Mouse (Mus musculus) hindbrain, embryonic 16.5 days (tissue): ENCODE measurements around the gene Eno3. TPM values are rescaled to one million over a fixed set of nuclear protein-coding genes. Genes with fewer than 3 reads are reported as not detected.

Source experiments
- ATAC-seq: fragments of 200-750 bp; cut with Nextera tagmentation; 2 replicates; pipeline ENCODE4 v1.8.0; 2017; ENCODE audit warnings: moderate TSS enrichment, moderate library complexity
- H3K27ac ChIP-seq: fragments of 300-500 bp; sonication (generic); 2 replicates; pipeline ENCODE4 v1.5.1; 2014; ENCODE audit warnings: low read depth, mild to moderate bottlenecking, control low read depth, low read length, moderate library complexity
- H3K27me3 ChIP-seq: fragments of 300-500 bp; sonication (generic); replicated peaks from 2 replicates; pipeline ENCODE4 v1.6.1; 2014; ENCODE audit warnings: low read length; ENCODE audit not compliant: control insufficient read depth, insufficient read depth
- H3K36me3 ChIP-seq: fragments of 300-500 bp; sonication (generic); 2 replicates; pipeline ENCODE4 v1.6.1; 2014; ENCODE audit warnings: mild to moderate bottlenecking, low read length, moderate library complexity, mixed read lengths; ENCODE audit not compliant: control insufficient read depth, insufficient read depth
- H3K4me1 ChIP-seq: fragments of 300-500 bp; sonication (generic); 2 replicates; pipeline ENCODE4 v1.6.1; 2014; ENCODE audit warnings: low read depth, low read length; ENCODE audit not compliant: control insufficient read depth, insufficient read depth
- H3K4me2 ChIP-seq: fragments of 300-500 bp; sonication (generic); 2 replicates; pipeline ENCODE4 v1.6.1; 2014; ENCODE audit warnings: mild to moderate bottlenecking, low read length, control low read depth, moderate library complexity
- H3K4me3 ChIP-seq: fragments of 300-500 bp; sonication (generic); 2 replicates; pipeline ENCODE4 v1.5.1; 2014; ENCODE audit warnings: mild to moderate bottlenecking, low read length, control low read depth, moderate library complexity
- H3K9ac ChIP-seq: fragments of 300-500 bp; sonication (generic); 2 replicates; pipeline ENCODE4 v1.6.1; 2014; ENCODE audit warnings: low read depth, mild to moderate bottlenecking, control low read depth, low read length, moderate library complexity
- H3K9me3 ChIP-seq: fragments of 300-500 bp; sonication (generic); 2 replicates; pipeline ENCODE4 v1.6.1; 2014; ENCODE audit warnings: mild to moderate bottlenecking, low read length, moderate library complexity; ENCODE audit not compliant: control insufficient read depth
- WGBS: fragments of 180-500 bp; shearing (Covaris S2); extraction: QIAGEN DNeasy Blood & Tissue Kit; methylation state at CpG from one replicate; pipeline ENCODE4 v1.1.7; 2014; 5-methylcytosine and 5-hydroxymethylcytosine counted together
- polyA plus RNA-seq: library from polyadenylated mRNA; unstranded; fragments of >200 nt; fragmentation: Nextera tagmentation; extraction: Ambion mirVana; gene quantifications from 2 replicates; pipeline ENCODE4 v1.2.1, GENCODE M21; 2015

The Eno3 gene
- 6.0 and 16.3 TPM in 2 replicates for polyA plus RNA-seq

DNA sequence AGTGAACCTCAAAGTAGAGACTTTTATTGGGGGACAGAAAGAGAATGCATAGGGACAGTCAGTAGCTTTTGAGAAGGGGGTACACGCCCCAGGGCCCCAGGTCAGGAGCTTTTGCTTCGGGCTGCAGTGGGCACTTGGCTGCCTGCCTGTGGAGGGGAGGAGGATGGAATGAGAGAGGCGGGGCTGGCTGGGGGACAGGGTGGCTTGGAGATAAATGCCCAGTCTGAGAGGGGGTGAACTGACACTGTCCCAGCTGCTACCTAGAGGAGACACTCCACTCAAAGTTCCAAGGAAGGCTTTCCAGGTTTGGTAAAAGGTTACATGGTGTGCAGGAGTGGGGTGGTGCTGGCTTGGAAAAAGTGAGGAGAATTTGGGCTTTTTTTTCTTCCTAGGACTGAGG lies at the start of gene Eno3:
TSS of gene Eno3 (plus strand) at position 239 of the 400 bp plus-strand sequence.
- no peaks in the 10 kb centered on the region for H3K27me3 ChIP-seq
- H3K9me3 ChIP-seq: no peaks in the 10 kb centered on the region
- no peak for ATAC-seq
- peak within 1 kb of the TSS; percentile 98 for H3K27ac ChIP-seq
- peak within 1 kb of the TSS; percentile 64 for H3K4me2 ChIP-seq
- H3K9ac ChIP-seq: peak within 1 kb of the TSS; percentile 69
- peak within 1 kb of the TSS; percentile 100 for H3K4me3 ChIP-seq
- WGBS: 10% methylated on average over 3 of the region's 3 CpGs
- peaks cover 25% of the 10 kb centered on the region for H3K4me1 ChIP-seq
- peaks cover 3% of the 10 kb centered on the region; the same call in 1 of the 2 replicates for H3K36me3 ChIP-seq

DNA sequence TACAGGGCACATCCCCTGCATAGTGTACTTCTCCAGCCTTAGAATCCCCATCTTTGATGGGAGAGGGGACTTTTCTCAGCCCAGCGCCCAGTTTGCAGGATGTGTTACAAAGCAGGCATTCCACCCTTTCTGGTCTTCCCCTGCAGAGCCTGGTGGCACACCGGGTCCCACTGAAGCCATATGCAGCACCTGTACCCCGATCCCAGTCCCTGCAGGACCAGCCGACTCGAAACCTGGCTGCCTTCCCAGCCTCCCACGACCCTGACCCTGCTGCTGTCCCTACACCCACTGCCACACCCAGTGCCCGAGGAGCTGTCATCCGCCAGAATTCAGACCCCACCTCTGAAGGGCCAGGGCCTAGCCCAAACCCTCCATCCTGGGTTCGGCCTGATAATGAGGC lies 49.4 kb upstream of the Eno3 start:
- no peaks in the 10 kb centered on the region for H3K27me3 ChIP-seq
- H3K4me3 ChIP-seq: no peak overlapping the region
- H3K36me3 ChIP-seq: peaks cover 53% of the 10 kb centered on the region
- H3K4me1 ChIP-seq: no peaks in the 10 kb centered on the region
- no peak overlapping the region for H3K4me2 ChIP-seq
- ATAC-seq: no peak
- H3K27ac ChIP-seq: no peak overlapping the region
- no peak overlapping the region for H3K9ac ChIP-seq
- H3K9me3 ChIP-seq: no peaks in the 10 kb centered on the region
- 91% methylated on average over 9 of the region's 9 CpGs for WGBS

DNA sequence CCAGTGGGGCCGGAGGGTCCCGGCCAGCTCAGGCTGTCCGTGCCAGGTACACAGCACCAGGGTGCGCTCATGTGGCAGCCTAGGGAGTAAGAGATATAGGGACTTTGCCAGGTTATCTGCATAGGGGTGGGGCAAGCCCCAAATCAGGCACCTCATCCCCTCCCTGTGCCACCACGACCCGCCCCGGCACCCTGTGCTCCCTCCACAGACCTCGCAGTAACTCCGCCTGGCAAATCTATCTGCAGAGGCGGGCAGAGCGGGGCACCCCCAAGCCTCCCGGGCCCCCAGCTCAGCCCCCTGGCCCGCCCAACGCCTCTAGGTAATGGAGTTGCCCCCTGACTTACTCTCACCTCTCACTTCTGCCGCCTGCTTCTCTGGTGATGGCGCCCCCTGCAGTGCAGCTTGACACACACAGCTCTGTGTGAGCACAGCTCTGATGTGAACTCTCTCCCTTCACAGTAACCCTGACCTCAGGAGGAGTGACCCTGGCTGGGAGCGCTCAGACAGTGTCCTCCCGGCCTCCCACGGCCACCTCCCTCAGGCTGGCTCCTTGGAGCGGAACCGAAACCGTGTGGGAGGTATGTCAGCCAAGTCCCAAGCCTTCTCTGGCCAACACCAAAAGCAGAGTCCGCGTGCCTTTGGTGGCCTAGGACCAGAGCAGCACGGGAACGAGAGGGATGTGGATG lies 48.5 kb upstream of the Eno3 start:
- WGBS: 88% methylated on average over 26 of the region's 26 CpGs
- no peak overlapping the region for H3K9ac ChIP-seq
- no peak overlapping the region for H3K27ac ChIP-seq
- peaks cover 59% of the 10 kb centered on the region for H3K36me3 ChIP-seq
- no peak overlapping the region for H3K4me3 ChIP-seq
- H3K4me2 ChIP-seq: no peak overlapping the region
- no peak for ATAC-seq
- H3K4me1 ChIP-seq: no peaks in the 10 kb centered on the region
- no peaks in the 10 kb centered on the region for H3K27me3 ChIP-seq
- H3K9me3 ChIP-seq: no peaks in the 10 kb centered on the region

DNA sequence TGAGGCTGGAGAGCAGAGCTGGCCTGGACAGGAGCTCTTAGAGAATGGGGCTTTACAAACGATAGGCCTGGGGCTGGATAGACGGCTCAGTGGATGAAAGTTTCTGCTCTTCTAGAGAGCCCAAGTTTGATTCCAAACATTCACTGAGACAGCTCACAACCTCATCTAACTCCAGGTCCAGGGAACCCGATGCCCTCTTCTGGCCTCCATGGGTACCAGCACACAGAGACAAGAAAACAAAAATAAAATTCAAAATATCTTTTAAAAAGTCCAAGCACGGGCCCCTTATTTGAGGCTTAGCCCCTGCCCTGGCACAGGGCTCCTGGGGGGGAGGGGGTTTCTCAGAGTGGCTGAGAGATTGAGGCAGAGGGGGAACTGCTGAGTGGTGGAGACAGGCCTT lies 46.2 kb upstream of the Eno3 start:
- no peak for ATAC-seq
- H3K27me3 ChIP-seq: no peaks in the 10 kb centered on the region
- no peak overlapping the region for H3K4me2 ChIP-seq
- no peak overlapping the region for H3K27ac ChIP-seq
- H3K4me1 ChIP-seq: peaks cover 9% of the 10 kb centered on the region
- H3K36me3 ChIP-seq: peaks cover 54% of the 10 kb centered on the region
- WGBS: 94% methylated on average over 4 of the region's 4 CpGs
- no peak overlapping the region for H3K9ac ChIP-seq
- no peaks in the 10 kb centered on the region for H3K9me3 ChIP-seq
- no peak overlapping the region for H3K4me3 ChIP-seq

DNA sequence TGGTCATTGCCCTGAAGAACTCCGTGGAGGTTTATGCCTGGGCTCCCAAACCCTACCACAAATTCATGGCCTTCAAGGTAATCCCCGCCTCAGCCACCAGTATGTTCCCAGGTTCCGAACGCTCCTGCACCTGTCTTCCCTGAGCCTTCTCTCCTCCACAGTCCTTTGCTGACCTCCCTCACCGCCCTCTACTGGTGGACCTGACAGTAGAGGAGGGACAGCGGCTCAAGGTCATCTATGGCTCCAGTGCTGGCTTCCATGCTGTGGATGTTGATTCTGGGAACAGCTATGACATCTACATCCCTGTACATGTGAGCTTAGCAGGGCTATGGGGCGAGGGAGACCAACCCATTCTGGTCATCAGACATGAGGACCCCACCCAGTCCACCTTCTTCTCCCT lies 44.5 kb upstream of the Eno3 start:
- Histone ChIP-seq H3K4me2 (no peak overlapping the region), H3K27me3 (no peaks in the 10 kb centered on the region), H3K4me3 (no peak overlapping the region), H3K9me3 (no peaks in the 10 kb centered on the region), H3K4me1 (peaks cover 9% of the 10 kb centered on the region), H3K27ac (no peak overlapping the region), H3K36me3 (peaks cover 39% of the 10 kb centered on the region), H3K9ac (no peak overlapping the region)
- no peak for ATAC-seq
- 76% methylated on average over 7 of the region's 7 CpGs for WGBS

DNA sequence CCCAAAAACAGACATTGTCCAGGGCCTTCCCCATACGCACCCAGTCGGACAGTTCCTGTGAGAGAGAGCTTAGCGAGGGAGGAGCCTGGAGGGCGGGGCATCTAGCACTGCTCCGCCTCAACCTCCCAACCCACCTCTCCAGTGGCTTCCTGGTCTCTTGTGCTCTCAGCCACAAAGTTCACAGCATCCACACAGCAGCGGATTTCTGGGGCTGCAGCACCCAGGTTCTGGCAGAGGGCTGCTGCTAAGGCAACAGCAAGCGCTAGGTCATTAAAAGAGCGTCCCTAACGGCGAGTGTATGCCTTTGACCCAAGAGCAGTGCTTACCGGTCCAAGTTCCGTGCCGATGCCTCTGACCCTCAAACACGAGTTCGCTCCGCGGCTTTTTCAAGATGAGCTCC lies 41.9 kb upstream of the Eno3 start:
- Histone ChIP-seq H3K36me3 (peaks cover 18% of the 10 kb centered on the region), H3K27me3 (no peaks in the 10 kb centered on the region), H3K4me1 (peaks cover 9% of the 10 kb centered on the region), H3K9me3 (no peaks in the 10 kb centered on the region), H3K4me3 (peak overlapping the region; percentile 9), H3K27ac (no peak overlapping the region), H3K9ac (peak overlapping the region; percentile 49), H3K4me2 (peak overlapping the region; percentile 55)
- WGBS: 3% methylated on average over 17 of the region's 17 CpGs
- ATAC-seq: peak; percentile 43; the same call in 1 of the 2 replicates

DNA sequence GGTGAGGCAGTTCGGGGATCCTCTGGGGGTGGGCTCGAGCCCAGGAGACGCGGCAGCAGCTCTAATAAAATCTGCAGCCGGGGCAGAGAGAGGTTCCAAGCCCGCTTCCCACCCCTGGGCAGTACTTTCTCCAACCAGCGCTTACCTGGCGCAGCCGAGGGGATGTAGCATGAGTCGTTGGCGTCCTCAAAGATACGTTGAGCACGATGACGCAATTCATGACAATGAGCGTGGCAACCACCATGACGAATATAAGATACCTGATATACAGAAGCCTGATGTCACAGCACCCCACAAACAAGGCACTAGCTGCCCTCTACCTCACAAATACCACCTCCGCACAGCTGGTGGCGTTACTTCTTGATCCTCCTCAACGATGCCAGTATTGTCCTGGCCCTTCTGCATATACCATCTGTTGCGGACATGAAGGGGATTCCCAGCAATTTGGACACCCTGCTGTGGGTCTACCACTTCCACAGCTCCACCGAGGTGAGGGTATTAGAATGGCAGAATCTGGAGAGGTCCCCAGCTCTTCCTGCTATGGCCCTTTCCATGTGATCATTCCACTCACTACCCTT lies 41.4 kb upstream of the Eno3 start, which contains the start of gene 4930544D05Rik:
TSS of gene 4930544D05Rik (plus strand) at position 333 of the 578 bp plus-strand sequence.
- 19% methylated on average over 21 of the region's 21 CpGs for WGBS
- H3K36me3 ChIP-seq: peaks cover 13% of the 10 kb centered on the region
- H3K9me3 ChIP-seq: no peaks in the 10 kb centered on the region
- peak within 1 kb of the TSS; percentile 55 for H3K4me2 ChIP-seq
- H3K27ac ChIP-seq: no peak within 1 kb of the TSS
- H3K4me1 ChIP-seq: peaks cover 9% of the 10 kb centered on the region
- ATAC-seq: no peak
- H3K4me3 ChIP-seq: peak within 1 kb of the TSS; percentile 9
- H3K27me3 ChIP-seq: no peaks in the 10 kb centered on the region
- peak within 1 kb of the TSS; percentile 49 for H3K9ac ChIP-seq

DNA sequence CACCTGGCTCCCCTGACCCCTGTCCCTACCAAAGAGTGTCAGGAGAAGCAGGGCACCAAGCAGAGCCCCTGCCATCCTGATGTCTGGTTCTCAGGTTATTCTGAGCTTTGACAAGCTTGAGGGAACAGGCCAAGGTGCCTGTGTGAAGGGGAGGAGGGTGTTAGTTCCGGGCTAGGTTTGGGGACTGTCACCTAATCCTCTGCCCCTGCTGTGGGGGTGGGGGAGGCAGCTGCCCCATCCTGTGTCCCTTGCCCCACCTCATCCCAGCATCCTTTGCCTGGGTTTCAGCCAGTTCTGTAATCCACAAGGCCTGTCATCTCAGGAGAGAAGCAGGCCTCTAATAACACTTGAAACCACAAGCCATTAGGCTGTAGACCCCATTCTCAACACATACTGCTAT lies 37.9 kb upstream of the Eno3 start, which contains the start of gene Chrne:
TSS of gene Chrne (minus strand) at position 116 of the 400 bp plus-strand sequence.
- no peak for ATAC-seq
- Histone ChIP-seq H3K4me2 (no peak within 1 kb of the TSS), H3K9ac (no peak within 1 kb of the TSS), H3K27ac (no peak within 1 kb of the TSS), H3K4me1 (peaks cover 9% of the 10 kb centered on the region), H3K4me3 (no peak within 1 kb of the TSS), H3K27me3 (no peaks in the 10 kb centered on the region), H3K9me3 (no peaks in the 10 kb centered on the region), H3K36me3 (no peaks in the 10 kb centered on the region)
- WGBS: 39% methylated on average over 1 of the region's 1 CpGs

DNA sequence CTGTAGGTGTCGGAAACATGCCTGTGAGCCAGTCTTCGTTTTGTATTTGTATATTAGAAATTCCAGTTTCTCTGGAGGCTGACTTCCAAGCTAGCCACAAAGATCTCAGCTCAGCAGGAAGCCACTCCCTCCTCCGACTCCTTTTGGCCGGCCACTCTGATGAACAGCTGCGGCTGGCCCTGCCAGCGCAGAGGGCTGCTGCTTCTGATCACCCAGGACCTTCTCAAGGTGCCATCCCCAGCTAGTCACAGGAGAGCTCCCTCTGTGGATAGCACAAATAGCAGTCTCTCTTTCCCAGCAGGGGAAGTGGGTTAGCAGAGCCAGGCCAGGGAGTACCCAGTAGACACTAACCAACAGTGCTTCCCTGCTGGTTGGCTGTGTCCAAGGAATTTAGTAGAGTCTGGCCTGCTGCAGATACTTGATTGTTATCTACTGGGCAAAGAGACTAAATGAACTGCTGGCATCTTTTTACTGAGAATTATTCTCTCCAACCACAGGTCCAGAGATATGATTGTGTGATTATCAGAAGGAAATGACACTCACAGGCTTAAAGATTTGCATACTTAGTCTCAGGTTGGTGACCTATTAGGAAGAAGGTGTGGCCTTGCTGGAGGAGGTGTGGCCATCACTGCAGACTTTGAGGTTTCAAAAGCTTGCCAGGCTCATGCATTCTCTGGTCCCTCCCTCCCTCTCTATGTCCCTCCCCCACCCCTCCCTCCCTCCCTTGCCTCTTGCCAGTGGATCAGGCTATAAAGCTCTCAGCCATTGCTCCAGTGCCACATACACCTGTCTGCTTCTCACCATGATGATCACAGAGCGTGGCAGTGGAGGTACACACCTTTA lies 34.8 kb upstream of the Eno3 start:
- H3K9ac ChIP-seq: no peak overlapping the region
- H3K36me3 ChIP-seq: no peaks in the 10 kb centered on the region
- H3K27me3 ChIP-seq: no peaks in the 10 kb centered on the region
- H3K4me2 ChIP-seq: no peak overlapping the region
- no peak overlapping the region for H3K27ac ChIP-seq
- H3K4me1 ChIP-seq: no peaks in the 10 kb centered on the region
- 39% methylated on average over 7 of the region's 7 CpGs for WGBS
- no peak for ATAC-seq
- H3K9me3 ChIP-seq: no peaks in the 10 kb centered on the region
- no peak overlapping the region for H3K4me3 ChIP-seq
